Mouse (Mus musculus) hindbrain, embryonic 15.5 days (tissue): ENCODE results near the gene Slc16a10. TPM values are rescaled to one million over a fixed set of nuclear protein-coding genes. Genes with fewer than 3 reads are reported as not detected.
A peak's percentile ranks its signal among the peaks of the same experiment; 100 is the strongest.

ENCODE experiments used
- ATAC-seq: fragments of 200-750 bp; cut with Nextera tagmentation; 2 replicates; pipeline ENCODE4 v1.8.0; 2017; ENCODE audit warnings: low read depth, moderate number of reproducible peaks, moderate TSS enrichment; ENCODE audit not compliant: low FRiP score
- H3K27ac ChIP-seq: fragments of 300-500 bp; sonication (generic); replicated peaks from 2 replicates; pipeline ENCODE4 v1.5.1; 2015; ENCODE audit warnings: mild to moderate bottlenecking, inconsistent platforms
- H3K27me3 ChIP-seq: fragments of 300-500 bp; sonication (generic); 2 replicates; pipeline ENCODE4 v1.6.1; 2015; ENCODE audit warnings: control low read depth, inconsistent platforms
- H3K36me3 ChIP-seq: fragments of 300-500 bp; sonication (generic); 2 replicates; pipeline ENCODE4 v1.6.1; 2015; ENCODE audit warnings: control low read depth, inconsistent platforms
- H3K4me1 ChIP-seq: fragments of 300-500 bp; sonication (generic); replicated peaks from 2 replicates; pipeline ENCODE4 v1.6.1; 2015; ENCODE audit warnings: control low read depth, inconsistent platforms
- H3K4me2 ChIP-seq: fragments of 300-500 bp; sonication (generic); 2 replicates; pipeline ENCODE4 v1.6.1; 2015; ENCODE audit warnings: moderate library complexity, mild to moderate bottlenecking, inconsistent platforms
- H3K4me3 ChIP-seq: fragments of 300-500 bp; sonication (generic); 2 replicates; pipeline ENCODE4 v1.5.1; 2015; ENCODE audit warnings: mild to moderate bottlenecking, inconsistent platforms
- H3K9ac ChIP-seq: fragments of 300-500 bp; sonication (generic); 2 replicates; pipeline ENCODE4 v1.6.1; 2015; ENCODE audit warnings: inconsistent platforms
- H3K9me3 ChIP-seq: fragments of 300-500 bp; sonication (generic); 2 replicates; pipeline ENCODE4 v1.6.1; 2016; ENCODE audit warnings: control low read depth, inconsistent platforms
- WGBS: fragments of 180-500 bp; shearing (Covaris S2); methylation state at CpG from one replicate; pipeline ENCODE4 v1.1.7; 2015; 5-methylcytosine and 5-hydroxymethylcytosine counted together
- polyA plus RNA-seq: library from polyadenylated mRNA; unstranded; fragments of >200 nt; fragmentation: Nextera tagmentation; extraction: Ambion mirVana; gene quantifications from 2 replicates; pipeline ENCODE4 v1.2.1, GENCODE M21; 2015

The Slc16a10 gene
- 6.7 and 7.3 TPM in 2 replicates for polyA plus RNA-seq

DNA sequence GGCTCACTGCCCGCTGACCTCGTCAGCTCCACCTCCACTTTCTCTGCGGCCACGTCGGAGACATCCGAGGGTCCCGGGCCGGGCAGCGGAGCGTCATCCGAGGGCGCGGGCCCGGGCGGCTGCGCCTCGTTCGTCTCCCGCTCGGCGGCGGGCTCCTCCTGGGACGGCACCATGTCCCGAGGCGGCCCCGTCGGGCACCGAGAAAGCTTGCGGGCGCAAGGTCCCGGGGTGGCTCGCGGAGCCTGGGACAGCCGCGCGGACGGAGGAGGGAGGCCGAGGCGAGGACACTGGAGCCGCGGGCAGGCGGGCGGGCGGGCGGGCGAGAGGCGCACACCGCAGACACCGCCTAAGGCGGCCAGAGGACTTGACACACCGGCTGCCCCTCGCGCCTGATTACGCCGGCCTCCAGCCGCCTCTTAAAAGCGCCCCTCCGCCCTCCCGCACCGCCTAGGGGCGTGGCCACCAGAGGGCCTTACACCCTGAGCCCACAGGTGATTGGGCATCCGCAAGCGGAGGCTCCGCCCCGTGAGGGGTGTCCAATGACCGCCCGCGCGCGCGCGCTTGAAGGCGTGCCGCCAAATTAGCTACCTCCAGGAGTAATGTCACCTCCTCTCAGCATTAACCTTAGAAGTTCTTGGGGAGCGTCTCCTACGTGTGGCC is at the start of gene Slc16a10:
Gene Slc16a10, minus strand, starts transcription at position 395 of the 660 bp plus-strand sequence.
- no peaks in the 10 kb centered on the region for H3K9me3 ChIP-seq
- WGBS = under 1% methylated on average over 45 of the region's 76 CpGs
- no peak within 1 kb of the TSS for H3K27ac ChIP-seq
- H3K4me3 ChIP-seq = peak within 1 kb of the TSS; percentile 65
- 0 out of 2 replicates have a peak, but pooled peaks cover 4% of the 10 kb centered on the region for H3K27me3 ChIP-seq
- H3K4me1 ChIP-seq = peaks cover 12% of the 10 kb centered on the region
- peak within 1 kb of the TSS; percentile 58 for H3K9ac ChIP-seq
- H3K36me3 ChIP-seq = no peaks in the 10 kb centered on the region
- peak within 1 kb of the TSS; percentile 78 for H3K4me2 ChIP-seq
- ATAC-seq = peak; percentile 99

DNA sequence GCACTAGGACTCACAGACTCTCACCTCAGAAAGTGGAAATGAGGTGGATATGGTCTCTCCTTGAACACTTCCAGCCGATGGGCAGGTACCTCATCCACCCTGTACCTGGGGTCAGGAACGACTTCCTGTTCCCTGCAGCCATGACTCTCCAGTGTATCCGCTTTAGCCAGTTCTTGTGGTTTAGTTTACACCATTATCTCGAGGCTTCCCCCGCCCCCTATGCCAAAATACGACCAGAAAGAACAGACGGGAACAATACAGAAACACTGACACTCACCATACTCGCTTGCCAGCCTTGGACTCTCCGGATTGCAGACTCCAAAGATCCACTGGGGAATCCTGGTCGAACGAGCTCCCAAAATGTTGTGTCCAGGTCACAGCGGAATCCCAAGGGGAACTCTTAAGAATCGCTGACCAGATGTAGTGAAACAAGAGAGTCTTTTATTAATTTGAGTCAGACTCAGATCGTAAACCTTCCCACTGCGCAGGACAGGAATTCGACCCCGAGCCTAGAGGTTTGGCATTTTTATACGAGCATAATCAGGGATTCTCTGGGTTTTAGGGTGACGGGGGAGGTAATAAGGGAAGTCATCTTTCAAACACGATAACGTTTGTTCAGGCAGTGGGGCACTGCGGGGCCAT is 49.4 kb upstream of the Slc16a10 start:
- no peak for ATAC-seq
- no peak overlapping the region for H3K27ac ChIP-seq
- no peak overlapping the region for H3K4me3 ChIP-seq
- H3K36me3 ChIP-seq = no peaks in the 10 kb centered on the region
- H3K4me1 ChIP-seq = no peaks in the 10 kb centered on the region
- H3K9ac ChIP-seq = no peak overlapping the region
- H3K9me3 ChIP-seq = no peaks in the 10 kb centered on the region
- 72% methylated on average over 22 of the region's 22 CpGs for WGBS
- 0 out of 2 replicates have a peak overlapping the region, but pooled peaks have one; percentile 16 for H3K4me2 ChIP-seq
- H3K27me3 ChIP-seq = no peaks in the 10 kb centered on the region

- Histone ChIP-seq H3K9ac (no peak overlapping the region), H3K9me3 (no peaks in the 10 kb centered on the region), H3K27ac (no peak overlapping the region), H3K27me3 (no peaks in the 10 kb centered on the region), H3K36me3 (no peaks in the 10 kb centered on the region), H3K4me3 (no peak overlapping the region), H3K4me1 (no peaks in the 10 kb centered on the region), H3K4me2 (no peak overlapping the region)
- WGBS = 90% methylated on average over 8 of the region's 8 CpGs
- no peak for ATAC-seq
Measured at GRCm38 (mm10) chr10:40190871-40191270, 48.8 kb upstream of the Slc16a10 start.

DNA sequence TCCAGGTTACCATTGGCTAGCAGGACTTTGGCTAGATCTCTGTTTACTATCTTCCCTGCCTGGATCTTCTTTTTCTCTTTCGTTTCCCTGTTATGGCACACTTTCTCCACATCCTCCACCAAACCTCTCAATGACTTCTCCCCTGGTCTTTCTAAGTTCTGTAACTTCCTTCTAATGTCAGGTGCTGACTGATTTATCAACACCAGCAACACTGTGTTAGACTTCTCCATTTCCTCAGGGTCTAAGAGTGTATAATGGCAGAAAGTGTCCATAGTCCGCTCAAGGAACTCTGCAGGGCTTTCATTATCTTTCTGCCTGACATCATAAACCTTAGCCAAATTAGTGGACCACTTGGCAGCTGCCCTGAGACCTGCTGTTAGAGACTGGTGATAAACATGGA is 47.6 kb upstream of the Slc16a10 start:
- H3K27me3 ChIP-seq = no peaks in the 10 kb centered on the region
- H3K9me3 ChIP-seq = no peaks in the 10 kb centered on the region
- no peak overlapping the region for H3K9ac ChIP-seq
- H3K4me1 ChIP-seq = no peaks in the 10 kb centered on the region
- ATAC-seq = no peak
- H3K4me3 ChIP-seq = no peak overlapping the region
- WGBS = 90% methylated on average over 2 of the region's 2 CpGs
- H3K4me2 ChIP-seq = no peak overlapping the region
- no peak overlapping the region for H3K27ac ChIP-seq
- no peaks in the 10 kb centered on the region for H3K36me3 ChIP-seq

DNA sequence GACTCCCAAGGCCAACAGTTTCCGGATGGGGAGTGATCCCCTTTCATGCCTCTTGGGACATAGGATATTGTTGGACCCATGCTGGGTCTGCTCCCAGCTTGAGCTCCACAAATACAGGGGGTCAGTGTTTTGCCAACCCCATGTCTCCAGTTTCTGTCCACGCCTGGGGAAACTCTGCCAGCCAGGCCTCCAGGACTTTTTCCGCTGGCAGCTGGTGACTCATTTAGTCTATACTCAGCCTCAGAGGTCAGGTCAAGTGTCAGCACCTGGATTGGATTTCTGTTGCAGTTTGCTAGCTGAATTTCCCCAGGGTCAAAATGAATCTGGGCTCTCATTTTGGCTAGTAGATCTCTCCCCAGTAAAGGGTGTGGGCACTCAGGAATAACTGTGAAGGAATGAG is 46.8 kb upstream of the Slc16a10 start:
- Histone ChIP-seq H3K27me3 (no peaks in the 10 kb centered on the region), H3K4me1 (no peaks in the 10 kb centered on the region), H3K4me2 (no peak overlapping the region), H3K9ac (no peak overlapping the region), H3K36me3 (no peaks in the 10 kb centered on the region), H3K9me3 (no peaks in the 10 kb centered on the region), H3K4me3 (no peak overlapping the region), H3K27ac (no peak overlapping the region)
- no peak for ATAC-seq
- 79% methylated on average over 3 of the region's 3 CpGs for WGBS

DNA sequence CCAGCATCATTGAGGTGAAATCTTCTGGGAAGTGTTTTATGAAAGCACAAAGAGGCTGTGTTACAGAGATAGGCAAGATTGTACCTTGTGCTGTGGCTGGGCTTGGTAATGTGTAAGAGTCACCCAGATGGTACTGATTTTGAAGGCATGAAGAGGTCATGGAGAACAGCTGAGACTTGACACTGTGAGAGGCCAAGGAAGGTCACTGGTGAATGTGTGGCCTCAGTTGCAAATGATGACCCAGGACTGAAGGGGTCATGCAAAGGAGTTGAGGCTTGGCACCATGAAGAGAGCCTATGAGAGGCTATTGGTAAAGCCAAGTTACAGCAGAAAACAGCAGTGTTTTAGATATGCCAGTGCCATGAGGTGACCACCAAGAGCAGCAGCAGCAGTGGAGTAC is 43.9 kb upstream of the Slc16a10 start:
- Histone ChIP-seq H3K4me1 (no peaks in the 10 kb centered on the region), H3K27ac (no peak overlapping the region), H3K36me3 (no peaks in the 10 kb centered on the region), H3K9ac (no peak overlapping the region), H3K4me3 (no peak overlapping the region), H3K27me3 (no peaks in the 10 kb centered on the region), H3K9me3 (no peaks in the 10 kb centered on the region), H3K4me2 (no peak overlapping the region)
- ATAC-seq = no peak

GRCm38 (mm10) chr10:40180011-40180410 is 38.0 kb upstream of the Slc16a10 start:
- Histone ChIP-seq H3K36me3 (no peaks in the 10 kb centered on the region), H3K27ac (no peak overlapping the region), H3K4me2 (no peak overlapping the region), H3K4me1 (no peaks in the 10 kb centered on the region), H3K4me3 (no peak overlapping the region), H3K9me3 (no peaks in the 10 kb centered on the region), H3K9ac (no peak overlapping the region), H3K27me3 (no peaks in the 10 kb centered on the region)
- no peak for ATAC-seq
- WGBS = 82% methylated on average over 2 of the region's 2 CpGs

DNA sequence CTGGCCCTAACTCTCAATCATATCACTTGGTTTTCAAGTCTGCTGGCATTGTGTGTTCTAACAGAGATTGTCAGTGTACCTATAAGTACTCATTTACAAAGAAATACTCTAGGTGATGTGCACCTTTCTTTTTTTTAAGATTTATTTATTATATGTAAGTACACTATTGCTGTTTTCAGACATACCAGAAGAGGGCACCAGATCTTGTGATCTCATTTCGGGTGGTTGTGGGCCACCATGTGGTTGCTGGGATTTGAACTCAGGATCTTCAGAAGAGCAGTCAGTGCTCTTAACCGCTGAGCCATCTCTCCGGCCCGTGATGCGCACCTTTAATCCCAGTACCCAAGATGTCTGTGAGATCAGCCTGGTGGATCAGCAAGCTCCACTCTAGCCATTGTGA is 37.1 kb upstream of the Slc16a10 start:
- WGBS = 96% methylated on average over 5 of the region's 5 CpGs

GRCm38 (mm10) chr10:40177323-40177962 is 35.4 kb upstream of the Slc16a10 start:
- Histone ChIP-seq H3K4me1 (no peaks in the 10 kb centered on the region), H3K9me3 (no peaks in the 10 kb centered on the region), H3K27me3 (no peaks in the 10 kb centered on the region), H3K27ac (no peak overlapping the region), H3K4me3 (no peak overlapping the region), H3K36me3 (no peaks in the 10 kb centered on the region), H3K9ac (no peak overlapping the region), H3K4me2 (no peak overlapping the region)
- no peak for ATAC-seq
- 54% methylated on average over 6 of the region's 6 CpGs for WGBS

More for the DNA sequence above, 37.1 kb upstream of the Slc16a10 start:
- Histone ChIP-seq H3K4me2 (no peak overlapping the region), H3K4me3 (no peak overlapping the region), H3K9me3 (no peaks in the 10 kb centered on the region), H3K27me3 (no peaks in the 10 kb centered on the region), H3K4me1 (no peaks in the 10 kb centered on the region), H3K9ac (no peak overlapping the region), H3K27ac (no peak overlapping the region), H3K36me3 (no peaks in the 10 kb centered on the region)
- no peak for ATAC-seq

DNA sequence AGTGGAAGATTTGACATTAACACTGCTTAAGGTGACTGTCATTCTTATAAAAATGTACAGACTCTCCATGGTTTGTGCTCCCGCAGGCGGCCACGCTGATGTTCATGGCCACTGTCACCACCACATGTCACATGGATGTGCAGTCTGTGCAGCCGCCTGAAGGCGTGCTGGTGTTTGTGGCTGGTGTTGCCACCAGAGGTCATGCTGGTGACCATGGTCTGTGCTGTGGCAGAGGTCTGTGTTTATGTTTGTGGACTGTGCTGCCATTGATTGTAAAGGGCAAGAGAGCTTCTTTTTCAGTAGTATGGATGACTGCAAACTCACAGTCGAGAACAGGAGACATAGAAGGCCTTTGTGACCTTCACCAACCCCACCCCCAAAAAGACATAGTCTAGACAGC is 30.1 kb upstream of the Slc16a10 start:
- Histone ChIP-seq H3K27me3 (no peaks in the 10 kb centered on the region), H3K36me3 (no peaks in the 10 kb centered on the region), H3K4me3 (no peak overlapping the region), H3K4me1 (no peaks in the 10 kb centered on the region), H3K9ac (no peak overlapping the region), H3K4me2 (no peak overlapping the region), H3K9me3 (no peaks in the 10 kb centered on the region), H3K27ac (no peak overlapping the region)
- WGBS = 88% methylated on average over 6 of the region's 6 CpGs
- no peak for ATAC-seq

GRCm38 (mm10) chr10:40171211-40171610 is 29.2 kb upstream of the Slc16a10 start:
- no peaks in the 10 kb centered on the region for H3K27me3 ChIP-seq
- H3K9ac ChIP-seq = no peak overlapping the region
- no peaks in the 10 kb centered on the region for H3K4me1 ChIP-seq
- H3K36me3 ChIP-seq = no peaks in the 10 kb centered on the region
- H3K4me2 ChIP-seq = no peak overlapping the region
- no peak overlapping the region for H3K4me3 ChIP-seq
- no peak for ATAC-seq
- 67% methylated on average over 8 of the region's 8 CpGs for WGBS
- H3K9me3 ChIP-seq = no peaks in the 10 kb centered on the region
- H3K27ac ChIP-seq = no peak overlapping the region

GRCm38 (mm10) chr10:40170141-40170558 is 28.1 kb upstream of the Slc16a10 start:
- ATAC-seq = peak; percentile 79

More at GRCm38 (mm10) chr10:40170141-40170558, 28.1 kb upstream of the Slc16a10 start:
- Histone ChIP-seq H3K9ac (no peak overlapping the region), H3K27ac (no peak overlapping the region), H3K4me3 (no peak overlapping the region), H3K4me2 (no peak overlapping the region), H3K9me3 (no peaks in the 10 kb centered on the region), H3K27me3 (no peaks in the 10 kb centered on the region), H3K4me1 (no peaks in the 10 kb centered on the region), H3K36me3 (no peaks in the 10 kb centered on the region)
- 66% methylated on average over 4 of the region's 4 CpGs for WGBS
